Mouse (Mus musculus) stomach, postnatal 0 days (tissue): ENCODE results near the gene Gm28305.

ENCODE experiments used
- CTCF ChIP-seq: IDR thresholded peaks from 2 replicates; pipeline ENCODE4 v1.5.1; 2016; ENCODE audit warnings: antibody characterized with exemption, low read depth, mild to moderate bottlenecking, moderate library complexity
- EP300 ChIP-seq: optimal IDR thresholded peaks from 2 replicates; pipeline ENCODE3; 2016; ENCODE audit warnings: antibody characterized with exemption

GRCm38 (mm10) chr9:104014526-104014925 is 25.9 kb upstream of the Gm28305 start:
- TF ChIP-seq CTCF (no peak), EP300 (no peak)
